ENCODE assay signal across 8 mouse cellular contexts in genomic region chr5:30647396-30647795, GRCm38 (mm10). TPM values are rescaled to one million over a fixed set of nuclear protein-coding genes. Genes with fewer than 3 reads are reported as not detected.
A peak's percentile ranks its signal among the peaks of the same experiment; 100 is the strongest.
DNase-seq lines count a peak whose midpoint lies in the region; ATAC-seq and TF ChIP-seq lines count a peak whose summit lies in the region.

No protein-coding gene starts in this region.

- 13% methylated on average over 9 of the region's 9 CpGs for WGBS in kidney, adult 2 months
- WGBS in hindbrain, embryonic 11.5 days: 21% methylated on average over 9 of the region's 9 CpGs
- WGBS in midbrain, embryonic 13.5 days: 15% methylated on average over 9 of the region's 9 CpGs

- H3K36me3 ChIP-seq in kidney, adult 2 months (ENCODE audit: control insufficient read depth, insufficient read depth, low read length): no peaks in the 10 kb centered on the region
- H3K36me3 ChIP-seq in hindbrain, embryonic 11.5 days (ENCODE audit: control insufficient read depth, insufficient read depth, low read length): no peaks in the 10 kb centered on the region
- H3K36me3 ChIP-seq in midbrain, embryonic 13.5 days: 0 out of 2 replicates have a peak, but pooled peaks cover 5% of the 10 kb centered on the region

- peak overlapping the region; percentile 28; the same call in 1 of the 2 replicates for H3K27ac ChIP-seq in kidney, adult 2 months (ENCODE audit: insufficient read depth, low read depth, low read length)
- H3K27ac ChIP-seq in hindbrain, embryonic 11.5 days (ENCODE audit: low read depth, low read length): peak overlapping the region; percentile 59; the same call in 1 of the 2 replicates
- peak overlapping the region; percentile 73 for H3K27ac ChIP-seq in midbrain, embryonic 13.5 days

- peak overlapping the region; percentile 84 for H3K4me2 ChIP-seq in hindbrain, embryonic 11.5 days (replicated peaks; ENCODE audit: low read depth, low read length)
- H3K4me2 ChIP-seq in midbrain, embryonic 13.5 days (replicated peaks): peak overlapping the region; percentile 94

- no peak for ATAC-seq in hindbrain, embryonic 11.5 days (ENCODE audit: low FRiP score)
- no peak; the same call in 1 of the 2 replicates for ATAC-seq in midbrain, embryonic 13.5 days

- no peak for TF ChIP-seq POLR2A in kidney, adult 2 months (IDR thresholded peaks at IDR 0.05; ENCODE audit: low read depth, low read length)

- H3K9ac ChIP-seq in hindbrain, embryonic 11.5 days (ENCODE audit: low read depth, low read length): peak overlapping the region; percentile 83
- peak overlapping the region; percentile 83 for H3K9ac ChIP-seq in midbrain, embryonic 13.5 days (replicated peaks)

- no peak for DNase-seq in kidney, adult 2 months
- DNase-seq in kidney, adult 9 months: no peak
- DNase-seq in NIH3T3 (ENCODE audit: low read depth): peak; percentile 62
- no peak for DNase-seq in hindbrain, embryonic 11.5 days (ENCODE audit: low spot score)
- DNase-seq in embryo, embryonic 10 days (ENCODE audit: low spot score): no peak
- DNase-seq in cerebellum, adult 11 months: no peak
- DNase-seq in frontal cortex, postnatal 10 days (ENCODE audit: low spot score in 2 of 2): no peak

- TF ChIP-seq CTCF in kidney, adult 2 months (conservative IDR thresholded peaks at IDR 0.05; ENCODE audit: insufficient read depth, insufficient read length, low read depth, low read length): no peak

- no peaks in the 10 kb centered on the region for H3K27me3 ChIP-seq in kidney, adult 2 months (replicated peaks; ENCODE audit: control insufficient read depth, insufficient read depth, low read length)
- H3K27me3 ChIP-seq in hindbrain, embryonic 11.5 days (ENCODE audit: control insufficient read depth, insufficient read depth, low read length): no peaks in the 10 kb centered on the region
- H3K27me3 ChIP-seq in midbrain, embryonic 13.5 days: no peaks in the 10 kb centered on the region; the same call in 1 of the 2 replicates

- peaks cover 11% of the 10 kb centered on the region; the same call in 1 of the 2 replicates for H3K4me1 ChIP-seq in kidney, adult 2 months (ENCODE audit: control insufficient read depth, insufficient read depth, low read length)
- H3K4me1 ChIP-seq in hindbrain, embryonic 11.5 days (replicated peaks; ENCODE audit: control insufficient read depth, insufficient read depth, low read length): peaks cover 6% of the 10 kb centered on the region; the same call in 1 of the 2 replicates
- H3K4me1 ChIP-seq in midbrain, embryonic 13.5 days (replicated peaks): peaks cover 20% of the 10 kb centered on the region

- peak overlapping the region; percentile 88 for H3K4me3 ChIP-seq in kidney, adult 2 months (ENCODE audit: insufficient read depth, low read depth, low read length)
- H3K4me3 ChIP-seq in hindbrain, embryonic 11.5 days (ENCODE audit: low read depth, low read length): peak overlapping the region; percentile 83
- H3K4me3 ChIP-seq in midbrain, embryonic 13.5 days (replicated peaks): peak overlapping the region; percentile 92

- H3K9me3 ChIP-seq in hindbrain, embryonic 11.5 days (ENCODE audit: control insufficient read depth, low read length): no peaks in the 10 kb centered on the region
- no peaks in the 10 kb centered on the region for H3K9me3 ChIP-seq in midbrain, embryonic 13.5 days

RNA-seq across cellular contexts. Expression of gene Slc35f6, which starts 0.3 kb away (rescaled TPM):
- 51.2 and 70.6 TPM in 2 replicates for polyA plus RNA-seq in kidney, adult 2 months (2012; rRNA removed)
- polyA plus RNA-seq in hindbrain, embryonic 11.5 days (2014; fragmentation: Nextera tagmentation; extraction: Ambion mirVana): 25.2 and 28.8 TPM in 2 replicates
- 29.5 and 32.0 TPM in 2 replicates for polyA plus RNA-seq in midbrain, embryonic 13.5 days (2015; fragmentation: Nextera tagmentation; extraction: Ambion mirVana)

RNA-seq across cellular contexts. Expression of gene Cenpa, which starts 19.2 kb away (rescaled TPM):
- polyA plus RNA-seq in kidney, adult 2 months (2012; rRNA removed): 6.3 and 6.6 TPM in 2 replicates
- 324 and 338 TPM in 2 replicates for polyA plus RNA-seq in hindbrain, embryonic 11.5 days (2014; fragmentation: Nextera tagmentation; extraction: Ambion mirVana)
- polyA plus RNA-seq in midbrain, embryonic 13.5 days (2015; fragmentation: Nextera tagmentation; extraction: Ambion mirVana): 120 and 122 TPM in 2 replicates

RNA-seq across cellular contexts. Expression of gene Kcnk3, which starts 59.4 kb away (rescaled TPM):
- 25.0 and 30.0 TPM in 2 replicates for polyA plus RNA-seq in kidney, adult 2 months (2012; rRNA removed)
- 0.65 and 0.66 TPM in 2 replicates for polyA plus RNA-seq in hindbrain, embryonic 11.5 days (2014; fragmentation: Nextera tagmentation; extraction: Ambion mirVana)
- 1.9 and 2.0 TPM in 2 replicates for polyA plus RNA-seq in midbrain, embryonic 13.5 days (2015; fragmentation: Nextera tagmentation; extraction: Ambion mirVana)

Comparison
In these comparisons a context has a peak if more than half of its experiments do, and no peak if none do; other contexts are left out.
1. RNA of gene Cenpa, which starts 19.2 kb away (polyA plus RNA-seq): 324 to 338 TPM in hindbrain, embryonic 11.5 days and 120 to 122 TPM in midbrain, embryonic 13.5 days; 6.3 to 6.6 TPM in kidney, adult 2 months; every median in the first group is over 10 times any median in the second.
2. Peak in every context shown above with its lines, with median percentiles within 50 percentile points of each other: H3K27ac ChIP-seq and H3K4me3 ChIP-seq.